Mouse (Mus musculus): ENCODE data around the gene Exosc9. TPM values are rescaled to one million over a fixed set of nuclear protein-coding genes. Genes with fewer than 3 reads are reported as not detected.

The Exosc9 gene
- polyA plus RNA-seq, 1 experiment from 2014 or later = 50.1 TPM

GRCm38 (mm10) chr3:36524466-36524865 lies 27.9 kb upstream of the Exosc9 start:
- peaks cover 22% of the 10 kb centered on the region for H3K27me3 ChIP-seq (ENCODE audit: control insufficient read depth, insufficient read depth, low read length)
- H3K36me3 ChIP-seq (ENCODE audit: control insufficient read depth, insufficient read depth, low read length) = no peaks in the 10 kb centered on the region
- H3K4me1 ChIP-seq (ENCODE audit: control insufficient read depth in 2 of 2, insufficient read depth in 2 of 2, low read length in 2 of 2) = peaks cover 2 to 3% of the 10 kb centered on the region in 2 experiments; a peak in 3 of 4 replicates
- WGBS = 43% methylated on average over 3 of the region's 3 CpGs
- H3K9ac ChIP-seq (ENCODE audit: low read length) = no peak overlapping the region
- no peak overlapping the region for H3K27ac ChIP-seq (replicated peaks in 1 of 2; ENCODE audit: control insufficient read depth in 1 of 2, insufficient read depth in 1 of 2, low read depth in 2 of 2, low read length in 2 of 2)
- no peak for ATAC-seq (ENCODE audit: insufficient number of reproducible peaks, insufficient read depth, low FRiP score, low read depth)
- no peak overlapping the region for H3K4me2 ChIP-seq (ENCODE audit: low read length)
- H3K4me3 ChIP-seq (ENCODE audit: control insufficient read depth in 1 of 2, insufficient read depth in 1 of 2, low read depth in 1 of 2, low read length in 2 of 2) = no peak overlapping the region
- no peaks in the 10 kb centered on the region for H3K9me3 ChIP-seq (ENCODE audit: control insufficient read depth, low read length)

DNA sequence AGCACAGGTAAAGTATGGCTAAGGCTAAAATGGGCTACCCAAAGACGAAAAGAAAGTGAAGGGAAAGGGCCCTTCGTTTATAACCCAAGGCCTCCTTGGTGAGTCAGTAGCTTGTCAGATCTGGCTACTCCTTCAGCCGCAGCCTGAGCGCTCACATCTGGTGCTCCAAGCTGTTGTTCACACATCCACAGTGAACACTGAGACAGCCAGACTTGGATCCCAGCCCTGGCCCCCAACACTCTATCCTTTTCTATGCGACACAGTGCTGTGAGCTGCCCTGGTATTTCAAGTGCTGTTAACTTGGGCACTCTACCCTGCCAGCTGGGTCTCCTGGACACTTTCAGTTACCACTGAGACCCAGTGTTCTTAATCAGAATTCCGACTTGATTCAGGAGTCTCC lies 22.1 kb upstream of the Exosc9 start:
- no peak overlapping the region for H3K9ac ChIP-seq (ENCODE audit: low read length)
- H3K27ac ChIP-seq (replicated peaks in 1 of 2; ENCODE audit: control insufficient read depth in 1 of 2, insufficient read depth in 1 of 2, low read depth in 2 of 2, low read length in 2 of 2) = peak overlapping the region; percentile 78 to 82
- H3K9me3 ChIP-seq (ENCODE audit: control insufficient read depth, low read length) = no peaks in the 10 kb centered on the region
- ATAC-seq (ENCODE audit: insufficient number of reproducible peaks, insufficient read depth, low FRiP score, low read depth) = peak; percentile 73
- H3K4me3 ChIP-seq (ENCODE audit: control insufficient read depth in 1 of 2, insufficient read depth in 1 of 2, low read depth in 1 of 2, low read length in 2 of 2) = no peak overlapping the region
- H3K36me3 ChIP-seq (ENCODE audit: control insufficient read depth, insufficient read depth, low read length) = no peaks in the 10 kb centered on the region
- 44% methylated on average over 6 of the region's 6 CpGs for WGBS
- H3K27me3 ChIP-seq (ENCODE audit: control insufficient read depth, insufficient read depth, low read length) = no peaks in the 10 kb centered on the region
- H3K4me1 ChIP-seq (ENCODE audit: control insufficient read depth in 2 of 2, insufficient read depth in 2 of 2, low read length in 2 of 2) = peaks cover 19 to 29% of the 10 kb centered on the region in 2 experiments
- H3K4me2 ChIP-seq (ENCODE audit: low read length) = peak overlapping the region; percentile 37

- WGBS = 35% methylated on average over 5 of the region's 5 CpGs
- H3K9me3 ChIP-seq (ENCODE audit: control insufficient read depth, low read length) = no peaks in the 10 kb centered on the region
- H3K27me3 ChIP-seq (ENCODE audit: control insufficient read depth, insufficient read depth, low read length) = no peaks in the 10 kb centered on the region
- H3K4me1 ChIP-seq (ENCODE audit: control insufficient read depth in 2 of 2, insufficient read depth in 2 of 2, low read length in 2 of 2) = peaks cover 19 to 29% of the 10 kb centered on the region in 2 experiments
- no peak overlapping the region for H3K9ac ChIP-seq (ENCODE audit: low read length)
- ATAC-seq (ENCODE audit: insufficient number of reproducible peaks, insufficient read depth, low FRiP score, low read depth) = 0 out of 2 replicates have a peak, but pooled peaks have one; percentile 52
- peak overlapping the region; percentile 37 for H3K4me2 ChIP-seq (ENCODE audit: low read length)
- H3K27ac ChIP-seq (replicated peaks in 1 of 2; ENCODE audit: control insufficient read depth in 1 of 2, insufficient read depth in 1 of 2, low read depth in 2 of 2, low read length in 2 of 2) = peak overlapping the region; percentile 78 to 82
- H3K4me3 ChIP-seq (ENCODE audit: control insufficient read depth in 1 of 2, insufficient read depth in 1 of 2, low read depth in 1 of 2, low read length in 2 of 2) = no peak overlapping the region
- H3K36me3 ChIP-seq (ENCODE audit: control insufficient read depth, insufficient read depth, low read length) = no peaks in the 10 kb centered on the region
Measured at GRCm38 (mm10) chr3:36530781-36531180, 21.6 kb upstream of the Exosc9 start.

GRCm38 (mm10) chr3:36531242-36531641 lies 21.2 kb upstream of the Exosc9 start:
- H3K4me2 ChIP-seq (ENCODE audit: low read length) = peak overlapping the region; percentile 68
- H3K4me3 ChIP-seq (ENCODE audit: control insufficient read depth in 1 of 2, insufficient read depth in 1 of 2, low read depth in 1 of 2, low read length in 2 of 2) = no peak overlapping the region
- peak overlapping the region; percentile 78 to 82 for H3K27ac ChIP-seq (replicated peaks in 1 of 2; ENCODE audit: control insufficient read depth in 1 of 2, insufficient read depth in 1 of 2, low read depth in 2 of 2, low read length in 2 of 2)

GRCm38 (mm10) chr3:36531979-36532542 lies 20.3 kb upstream of the Exosc9 start:
- H3K27ac ChIP-seq (replicated peaks in 1 of 2; ENCODE audit: control insufficient read depth in 1 of 2, insufficient read depth in 1 of 2, low read depth in 2 of 2, low read length in 2 of 2) = no peak overlapping the region

More at GRCm38 (mm10) chr3:36531242-36531641, 21.2 kb upstream of the Exosc9 start:
- peaks cover 19 to 29% of the 10 kb centered on the region in 2 experiments for H3K4me1 ChIP-seq (ENCODE audit: control insufficient read depth in 2 of 2, insufficient read depth in 2 of 2, low read length in 2 of 2)
- H3K36me3 ChIP-seq (ENCODE audit: control insufficient read depth, insufficient read depth, low read length) = no peaks in the 10 kb centered on the region
- H3K9me3 ChIP-seq (ENCODE audit: control insufficient read depth, low read length) = no peaks in the 10 kb centered on the region
- no peaks in the 10 kb centered on the region for H3K27me3 ChIP-seq (ENCODE audit: control insufficient read depth, insufficient read depth, low read length)
- no peak overlapping the region for H3K9ac ChIP-seq (ENCODE audit: low read length)
- 34% methylated on average over 2 of the region's 2 CpGs for WGBS
- ATAC-seq (ENCODE audit: insufficient number of reproducible peaks, insufficient read depth, low FRiP score, low read depth) = no peak

DNA sequence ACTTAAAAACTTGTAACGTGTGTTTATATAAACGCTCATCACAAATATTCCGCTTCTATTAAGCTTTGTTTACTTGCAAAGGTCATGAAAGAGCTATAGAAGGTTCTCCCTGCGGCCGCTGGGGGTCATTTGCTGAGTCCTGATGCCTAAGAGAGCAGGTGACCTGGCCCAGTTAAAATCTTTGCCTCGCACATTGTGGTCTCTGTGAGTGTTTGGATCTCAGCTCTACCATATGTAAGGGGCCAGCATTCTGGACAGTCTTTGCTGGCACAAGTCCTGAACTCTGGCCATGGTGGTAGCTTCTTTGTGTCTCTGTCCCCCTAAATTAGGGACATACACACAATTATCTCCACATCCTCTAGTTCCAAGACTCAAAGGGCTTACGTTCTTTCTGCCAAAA lies 19.7 kb upstream of the Exosc9 start:
- WGBS = 60% methylated on average over 7 of the region's 7 CpGs
- ATAC-seq (ENCODE audit: insufficient number of reproducible peaks, insufficient read depth, low FRiP score, low read depth) = no peak
- 0 out of 2 replicates have a peak overlapping the region, but pooled peaks have one; percentile 68 for H3K4me2 ChIP-seq (ENCODE audit: low read length)

More at GRCm38 (mm10) chr3:36531979-36532542, 20.3 kb upstream of the Exosc9 start:
- Histone ChIP-seq H3K4me2 (ENCODE audit: low read length) (peak overlapping the region; percentile 68), H3K4me3 (ENCODE audit: control insufficient read depth in 1 of 2, insufficient read depth in 1 of 2, low read depth in 1 of 2, low read length in 2 of 2) (peak overlapping the region; percentile 32 to 36), H3K36me3 (ENCODE audit: control insufficient read depth, insufficient read depth, low read length) (no peaks in the 10 kb centered on the region), H3K4me1 (ENCODE audit: control insufficient read depth in 2 of 2, insufficient read depth in 2 of 2, low read length in 2 of 2) (peaks cover 19 to 29% of the 10 kb centered on the region in 2 experiments), H3K9me3 (ENCODE audit: control insufficient read depth, low read length) (no peaks in the 10 kb centered on the region), H3K9ac (ENCODE audit: low read length) (peak overlapping the region; percentile 56), H3K27me3 (ENCODE audit: control insufficient read depth, insufficient read depth, low read length) (no peaks in the 10 kb centered on the region)
- no peak for ATAC-seq (ENCODE audit: insufficient number of reproducible peaks, insufficient read depth, low FRiP score, low read depth)
- 9% methylated on average over 18 of the region's 18 CpGs for WGBS

DNA sequence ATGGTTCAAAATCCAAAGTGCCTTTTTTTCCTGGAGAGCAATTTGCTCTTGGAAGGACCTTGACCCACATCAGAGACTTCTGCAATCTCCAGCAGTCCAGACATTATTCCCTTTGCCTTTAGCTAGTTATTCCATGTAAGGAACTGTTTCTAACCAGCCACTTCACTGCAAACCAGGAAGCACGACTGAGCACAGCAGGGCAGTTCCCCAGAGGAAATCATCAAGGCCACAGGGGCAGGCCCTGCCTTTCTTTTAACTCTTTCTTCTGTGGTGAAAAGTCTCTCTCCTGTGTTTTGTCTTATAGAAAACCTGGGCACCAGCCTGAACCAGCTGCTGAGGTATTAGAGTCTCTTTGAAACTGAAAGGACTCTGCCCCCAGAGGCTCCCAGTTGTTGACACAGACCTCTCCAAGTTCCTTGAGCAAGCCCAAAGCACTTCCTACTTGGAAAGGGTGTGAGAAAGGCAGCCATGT lies 19.2 kb upstream of the Exosc9 start:
- H3K4me1 ChIP-seq (ENCODE audit: control insufficient read depth in 2 of 2, insufficient read depth in 2 of 2, low read length in 2 of 2) = peaks cover 19 to 29% of the 10 kb centered on the region in 2 experiments
- H3K36me3 ChIP-seq (ENCODE audit: control insufficient read depth, insufficient read depth, low read length) = no peaks in the 10 kb centered on the region
- 4% methylated on average over 1 of the region's 1 CpGs for WGBS
- no peak for ATAC-seq (ENCODE audit: insufficient number of reproducible peaks, insufficient read depth, low FRiP score, low read depth)
- H3K27ac ChIP-seq (replicated peaks in 1 of 2; ENCODE audit: control insufficient read depth in 1 of 2, insufficient read depth in 1 of 2, low read depth in 2 of 2, low read length in 2 of 2) = no peak overlapping the region; a peak in 1 of 4 replicates
- H3K9ac ChIP-seq (ENCODE audit: low read length) = no peak overlapping the region
- no peaks in the 10 kb centered on the region for H3K9me3 ChIP-seq (ENCODE audit: control insufficient read depth, low read length)
- H3K4me2 ChIP-seq (ENCODE audit: low read length) = no peak overlapping the region
- H3K27me3 ChIP-seq (ENCODE audit: control insufficient read depth, insufficient read depth, low read length) = no peaks in the 10 kb centered on the region
- H3K4me3 ChIP-seq (ENCODE audit: control insufficient read depth in 1 of 2, insufficient read depth in 1 of 2, low read depth in 1 of 2, low read length in 2 of 2) = no peak overlapping the region

More for the DNA sequence above, 19.7 kb upstream of the Exosc9 start:
- Histone ChIP-seq H3K4me3 (ENCODE audit: control insufficient read depth in 1 of 2, insufficient read depth in 1 of 2, low read depth in 1 of 2, low read length in 2 of 2) (no peak overlapping the region), H3K36me3 (ENCODE audit: control insufficient read depth, insufficient read depth, low read length) (no peaks in the 10 kb centered on the region), H3K27me3 (ENCODE audit: control insufficient read depth, insufficient read depth, low read length) (no peaks in the 10 kb centered on the region), H3K9ac (ENCODE audit: low read length) (no peak overlapping the region), H3K9me3 (ENCODE audit: control insufficient read depth, low read length) (no peaks in the 10 kb centered on the region), H3K27ac (replicated peaks in 1 of 2; ENCODE audit: control insufficient read depth in 1 of 2, insufficient read depth in 1 of 2, low read depth in 2 of 2, low read length in 2 of 2) (no peak overlapping the region), H3K4me1 (ENCODE audit: control insufficient read depth in 2 of 2, insufficient read depth in 2 of 2, low read length in 2 of 2) (peaks cover 19 to 29% of the 10 kb centered on the region in 2 experiments)
